In genomic region chr5:65557109-65557508, GRCm38 (mm10) we compare ENCODE assay signal across 25 mouse cellular contexts. TPM values are rescaled to one million over a fixed set of nuclear protein-coding genes. Genes with fewer than 3 reads are reported as not detected.
DNase-seq lines count a peak whose midpoint lies in the region; ATAC-seq and TF ChIP-seq lines count a peak whose summit lies in the region.
"Had no signal": no experiment of that assay in that cellular context is flagged by ENCODE, and none has a peak within 500 bp of the region (broad histone marks: within the 10 kb centered on the region; RNA-seq: fewer than 3 reads in every experiment).

No protein-coding gene starts in this region.

- H3K36me3 ChIP-seq in intestine, embryonic 15.5 days, result no peaks in the 10 kb centered on the region
- H3K36me3 ChIP-seq in intestine, postnatal 0 days (ENCODE audit: control insufficient read depth, insufficient read depth), result no peaks in the 10 kb centered on the region
- peaks cover 61% of the 10 kb centered on the region for H3K36me3 ChIP-seq in G1E (replicated peaks)
- H3K36me3 ChIP-seq: embryonic facial prominence, embryonic 15.5 days; heart, embryonic 15.5 days; hindbrain, embryonic 15.5 days had no signal

- ATAC-seq in intestine, embryonic 15.5 days, result 0 out of 2 replicates have a peak, but pooled peaks have one; percentile 23
- no peak for ATAC-seq in intestine, postnatal 0 days
- peak; percentile 8; the same call in 1 of the 2 replicates for ATAC-seq in G1E (ENCODE audit: extremely low read depth, insufficient number of reproducible peaks, low FRiP score, poor library complexity, severe bottlenecking)
- ATAC-seq: activated CD4-positive, CD25-positive, alpha-beta regulatory T cell, adult 4 months; CD4-positive, CD25-positive, alpha-beta regulatory T cell, adult 4 months; forebrain, embryonic 14.5 days; forebrain, postnatal 0 days had no signal

- 0 out of 2 replicates have a peak, but pooled peaks cover 5% of the 10 kb centered on the region for H3K4me1 ChIP-seq in intestine, embryonic 15.5 days (replicated peaks)
- H3K4me1 ChIP-seq in intestine, postnatal 0 days (replicated peaks; ENCODE audit: control insufficient read depth, insufficient read depth, low read length), result no peaks in the 10 kb centered on the region
- H3K4me1 ChIP-seq in G1E (ENCODE audit: insufficient read depth, low read depth, low read length), result peaks cover 29% of the 10 kb centered on the region
- H3K4me1 ChIP-seq: embryonic facial prominence, embryonic 12.5 days had no signal

- DNase-seq in G1E (ENCODE audit: low spot score) (no peak), MN1 (ENCODE audit: low spot score) (peak; percentile 12)
- DNase-seq in cerebellum, adult 18-20 months, result no peak
- DNase-seq in kidney, adult 8-10 months, result no peak
- DNase-seq: adrenal gland, adult 8-10 months; adrenal gland, postnatal 25 days; cerebellum, adult 2 months; cerebellum, adult 9-11 months; cerebellum, postnatal 25 days; forebrain, postnatal 0 days; gastrocnemius, adult 2 months; gastrocnemius, postnatal 14 days; heart, postnatal 14 days; kidney, adult 18-20 months had no signal

- no peak overlapping the region for H3K4me2 ChIP-seq in intestine, embryonic 15.5 days (replicated peaks)
- H3K4me2 ChIP-seq in intestine, postnatal 0 days (replicated peaks; ENCODE audit: low read depth), result no peak overlapping the region
- H3K4me2 ChIP-seq: embryonic facial prominence, embryonic 12.5 days; embryonic facial prominence, embryonic 15.5 days; heart, embryonic 11.5 days; heart, embryonic 15.5 days; hindbrain, embryonic 12.5 days; hindbrain, embryonic 15.5 days had no signal

- no peak for TF ChIP-seq CTCF in intestine, postnatal 0 days (IDR thresholded peaks at IDR 0.05; ENCODE audit: low read depth)
- no peak for TF ChIP-seq CTCF in G1E (IDR thresholded peaks at IDR 0.05; ENCODE audit: low read depth, low read length)

- no peak overlapping the region for H3K27ac ChIP-seq in intestine, embryonic 15.5 days
- no peak overlapping the region; the same call in 1 of the 2 replicates for H3K27ac ChIP-seq in intestine, postnatal 0 days (ENCODE audit: low read depth, low read length)
- H3K27ac ChIP-seq: embryonic facial prominence, embryonic 12.5 days; embryonic facial prominence, embryonic 15.5 days; gastrocnemius, adult 2 months; heart, embryonic 15.5 days; hindbrain, embryonic 12.5 days; hindbrain, embryonic 15.5 days had no signal

- no peaks in the 10 kb centered on the region for H3K27me3 ChIP-seq in intestine, embryonic 15.5 days (replicated peaks)
- no peaks in the 10 kb centered on the region for H3K27me3 ChIP-seq in intestine, postnatal 0 days (replicated peaks; ENCODE audit: control insufficient read depth, insufficient read depth, low read length)
- H3K27me3 ChIP-seq in G1E (ENCODE audit: insufficient read depth, low read length), result no peaks in the 10 kb centered on the region
- H3K27me3 ChIP-seq: embryonic facial prominence, embryonic 12.5 days; embryonic facial prominence, embryonic 15.5 days; heart, embryonic 15.5 days; hindbrain, embryonic 12.5 days; hindbrain, embryonic 15.5 days had no signal

- no peak overlapping the region for H3K9ac ChIP-seq in intestine, embryonic 15.5 days
- H3K9ac ChIP-seq in intestine, postnatal 0 days (ENCODE audit: low read depth, low read length), result no peak overlapping the region
- H3K9ac ChIP-seq: embryonic facial prominence, embryonic 12.5 days; embryonic facial prominence, embryonic 15.5 days; forebrain, postnatal 0 days; heart, embryonic 15.5 days; hindbrain, embryonic 12.5 days; hindbrain, embryonic 15.5 days had no signal

- no peaks in the 10 kb centered on the region for H3K9me3 ChIP-seq in intestine, embryonic 15.5 days
- no peaks in the 10 kb centered on the region for H3K9me3 ChIP-seq in intestine, postnatal 0 days (ENCODE audit: control insufficient read depth)
- no peaks in the 10 kb centered on the region for H3K9me3 ChIP-seq in G1E (replicated peaks)
- H3K9me3 ChIP-seq: embryonic facial prominence, embryonic 12.5 days; embryonic facial prominence, embryonic 15.5 days; heart, embryonic 15.5 days; hindbrain, embryonic 15.5 days had no signal

- H3K4me3 ChIP-seq in intestine, embryonic 15.5 days (replicated peaks), result no peak overlapping the region
- H3K4me3 ChIP-seq in intestine, postnatal 0 days (ENCODE audit: low read depth, low read length), result no peak overlapping the region
- no peak overlapping the region for H3K4me3 ChIP-seq in G1E (ENCODE audit: low read depth, low read length)
- H3K4me3 ChIP-seq: embryonic facial prominence, embryonic 12.5 days; embryonic facial prominence, embryonic 15.5 days; gastrocnemius, adult 2 months; heart, embryonic 15.5 days; hindbrain, embryonic 12.5 days; hindbrain, embryonic 15.5 days had no signal

RNA-seq across cellular contexts. Expression of gene Ube2k, which starts 20.1 kb away (rescaled TPM):
- polyA plus RNA-seq in intestine, embryonic 15.5 days (2015; fragmentation: Nextera tagmentation; extraction: Ambion mirVana), result 150 and 155 TPM in 2 replicates
- 102 and 111 TPM in 2 replicates for polyA plus RNA-seq in intestine, postnatal 0 days (2015; fragmentation: Nextera tagmentation; extraction: Ambion mirVana)
- total RNA-seq in G1E (2014; fragmentation: Nextera tagmentation) (128 and 149 TPM in 2 replicates), G1E (2017) (31.5 and 42.8 TPM in 2 replicates)
- polyA plus RNA-seq in G1E (2012), result 112 and 146 TPM in 2 replicates

RNA-seq across cellular contexts. Expression of gene Smim14, which starts 20.1 kb away (rescaled TPM):
- polyA plus RNA-seq in intestine, embryonic 15.5 days (2015; fragmentation: Nextera tagmentation; extraction: Ambion mirVana), result 115 and 124 TPM in 2 replicates
- polyA plus RNA-seq in intestine, postnatal 0 days (2015; fragmentation: Nextera tagmentation; extraction: Ambion mirVana), result 250 and 257 TPM in 2 replicates
- total RNA-seq in G1E (2014; fragmentation: Nextera tagmentation), result 40.1 and 52.3 TPM in 2 replicates
- 61.6 and 64.6 TPM in 2 replicates for total RNA-seq in G1E (2017)
- polyA plus RNA-seq in G1E (2012), result 9.2 and 10.6 TPM in 2 replicates
